Mouse (Mus musculus) erythroblast, embryonic 14.5 days (primary cell): ENCODE measurements around the gene Mthfd1l. TPM values are rescaled to one million over a fixed set of nuclear protein-coding genes. Genes with fewer than 3 reads are reported as not detected.
"Not testable (repeated sequence)": the region's sequence is repeated elsewhere in the genome, so short reads cannot be mapped to it uniquely, and the experiment has no call there.

Source experiments
- H3K27me3 ChIP-seq: 2 replicates; pipeline ENCODE4 v1.6.1; 2012; ENCODE audit warnings: inconsistent platforms; ENCODE audit not compliant: control insufficient read depth
- H3K36me3 ChIP-seq: 2 replicates; pipeline ENCODE4 v1.6.1; 2012; ENCODE audit warnings: mild to moderate bottlenecking, inconsistent platforms; ENCODE audit not compliant: control insufficient read depth
- H3K4me1 ChIP-seq: 2 replicates; pipeline ENCODE4 v1.6.1; 2012; ENCODE audit warnings: inconsistent platforms; ENCODE audit not compliant: control insufficient read depth
- H3K4me3 ChIP-seq: replicated peaks from 2 replicates; pipeline ENCODE3; 2012; ENCODE audit warnings: moderate library complexity, mild to moderate bottlenecking, inconsistent platforms
- H3K9me3 ChIP-seq: 2 replicates; pipeline ENCODE4 v1.6.1; 2012; ENCODE audit warnings: low read length, inconsistent platforms, mixed read lengths; ENCODE audit not compliant: control insufficient read depth
- GATA1 ChIP-seq: IDR thresholded peaks from 2 replicates; pipeline ENCODE4 v1.6.1; 2012; ENCODE audit warnings: low read length, inconsistent platforms, mixed read lengths
- TAL1 ChIP-seq: IDR thresholded peaks from 3 replicates; pipeline ENCODE4 v1.6.1; 2012; ENCODE audit warnings: low read length, inconsistent platforms, mixed read lengths
- polyA plus RNA-seq: library from polyadenylated mRNA; stranded (reverse); fragments of >175 nt; gene quantifications from 2 replicates; pipeline ENCODE4 v1.2.3, GENCODE M21; 2012

The Mthfd1l gene
- polyA plus RNA-seq, 1 experiment = 1.2 TPM

- Histone ChIP-seq H3K9me3 (no peaks in the 10 kb centered on the region), H3K4me3 (no peak overlapping the region), H3K27me3 (no peaks in the 10 kb centered on the region), H3K4me1 (peaks cover 6% of the 10 kb centered on the region), H3K36me3 (peaks cover 40% of the 10 kb centered on the region)
- TF ChIP-seq GATA1 (no peak), TAL1 (no peak)
Measured at GRCm38 (mm10) chr10:4070061-4070460, 97.1 kb downstream of the Mthfd1l start.

GRCm38 (mm10) chr10:4071069-4071844 lies 98.3 kb downstream of the Mthfd1l start:
- Histone ChIP-seq H3K36me3 (peaks cover 35% of the 10 kb centered on the region), H3K27me3 (no peaks in the 10 kb centered on the region), H3K4me3 (no peak overlapping the region), H3K9me3 (no peaks in the 10 kb centered on the region), H3K4me1 (peaks cover 6% of the 10 kb centered on the region)
- TF ChIP-seq TAL1 (no peak), GATA1 (no peak)

- peaks cover 6% of the 10 kb centered on the region for H3K4me1 ChIP-seq
- H3K4me3 ChIP-seq = no peak overlapping the region
- TF ChIP-seq TAL1 = no peak
- no peak for TF ChIP-seq GATA1
- H3K36me3 ChIP-seq = peaks cover 38% of the 10 kb centered on the region
- no peaks in the 10 kb centered on the region for H3K27me3 ChIP-seq
- no peaks in the 10 kb centered on the region for H3K9me3 ChIP-seq
Measured at GRCm38 (mm10) chr10:4071845-4072345, 99.0 kb downstream of the Mthfd1l start.

- peaks cover 35% of the 10 kb centered on the region for H3K36me3 ChIP-seq
- H3K4me1 ChIP-seq, H3K27me3 ChIP-seq, H3K9me3 ChIP-seq, H3K4me3 ChIP-seq: not testable (repeated sequence)
Measured at GRCm38 (mm10) chr10:4072491-4072890, 99.6 kb downstream of the Mthfd1l start.

- no peak for TF ChIP-seq TAL1
- no peak for TF ChIP-seq GATA1
- Histone ChIP-seq H3K36me3 (peaks cover 22% of the 10 kb centered on the region), H3K9me3 (no peaks in the 10 kb centered on the region)
Measured at GRCm38 (mm10) chr10:4078220-4078840, 105.4 kb downstream of the Mthfd1l start.

GRCm38 (mm10) chr10:4078979-4079630 lies 106.2 kb downstream of the Mthfd1l start:
- Histone ChIP-seq H3K4me1 (no peaks in the 10 kb centered on the region), H3K36me3 (peaks cover 27% of the 10 kb centered on the region), H3K27me3 (no peaks in the 10 kb centered on the region), H3K4me3 (no peak overlapping the region), H3K9me3 (no peaks in the 10 kb centered on the region)
- TF ChIP-seq TAL1 (no peak), GATA1 (no peak)

More at GRCm38 (mm10) chr10:4078220-4078840, 105.4 kb downstream of the Mthfd1l start:
- H3K4me3 ChIP-seq = no peak overlapping the region
- no peaks in the 10 kb centered on the region for H3K27me3 ChIP-seq
- H3K4me1 ChIP-seq = no peaks in the 10 kb centered on the region

- Histone ChIP-seq H3K4me3 (no peak overlapping the region), H3K27me3 (no peaks in the 10 kb centered on the region), H3K4me1 (no peaks in the 10 kb centered on the region), H3K36me3 (peaks cover 33% of the 10 kb centered on the region), H3K9me3 (no peaks in the 10 kb centered on the region)
- TF ChIP-seq GATA1 (no peak), TAL1 (no peak)
Measured at GRCm38 (mm10) chr10:4079643-4080244, 106.8 kb downstream of the Mthfd1l start.

GRCm38 (mm10) chr10:4083609-4084008 lies 110.7 kb downstream of the Mthfd1l start:
- H3K4me3 ChIP-seq = no peak overlapping the region
- H3K36me3 ChIP-seq = peaks cover 54% of the 10 kb centered on the region
- H3K27me3 ChIP-seq = no peaks in the 10 kb centered on the region
- H3K9me3 ChIP-seq = no peaks in the 10 kb centered on the region
- H3K4me1 ChIP-seq = no peaks in the 10 kb centered on the region
- TF ChIP-seq GATA1 (no peak), TAL1 (no peak)

- H3K36me3 ChIP-seq = peaks cover 67% of the 10 kb centered on the region
- TF ChIP-seq TAL1 = no peak
- TF ChIP-seq GATA1 = no peak
Measured at GRCm38 (mm10) chr10:4084907-4085306, 112.0 kb downstream of the Mthfd1l start.

More at GRCm38 (mm10) chr10:4084907-4085306, 112.0 kb downstream of the Mthfd1l start:
- Histone ChIP-seq H3K27me3 (no peaks in the 10 kb centered on the region), H3K4me3 (no peak overlapping the region), H3K9me3 (no peaks in the 10 kb centered on the region), H3K4me1 (no peaks in the 10 kb centered on the region)
